Mouse (Mus musculus) cerebral cortex, adult 2 months (tissue): ENCODE measurements around the gene Nmnat2.

Experiments used
- WGBS: fragments of 180-500 bp; shearing (Covaris S2); methylation state at CpG from one replicate; pipeline ENCODE4 v1.1.7; 2018; 5-methylcytosine and 5-hydroxymethylcytosine counted together

Nmnat2 gene

GRCm38 (mm10) chr1:152983416-152983815, 28.6 kb downstream of the Nmnat2 start:
- WGBS: 57% methylated on average over 14 of the region's 14 CpGs

GRCm38 (mm10) chr1:152986981-152987380, 32.2 kb downstream of the Nmnat2 start:
- 57% methylated on average over 3 of the region's 3 CpGs for WGBS

DNA sequence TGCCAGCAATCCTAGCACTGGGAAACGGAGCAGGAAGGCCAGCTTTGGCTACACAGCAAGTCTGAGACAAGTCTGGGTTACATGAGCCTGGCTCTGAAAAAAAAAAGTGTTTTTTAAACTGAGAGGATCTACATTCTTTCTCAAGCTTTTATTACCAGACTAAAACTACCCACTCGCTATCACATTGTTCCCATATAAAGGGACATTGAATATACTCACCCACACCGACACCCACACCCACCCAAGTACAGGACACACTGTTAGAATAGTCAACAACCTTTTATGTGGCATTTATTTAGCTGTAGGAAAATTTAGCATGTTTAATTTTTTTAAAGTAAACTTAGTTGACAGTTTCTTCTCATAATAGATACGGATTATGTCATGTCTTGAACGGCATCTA, 35.3 kb downstream of the Nmnat2 start:
- WGBS: 60% methylated on average over 5 of the region's 5 CpGs

- WGBS: 35% methylated on average over 6 of the region's 6 CpGs
Measured at GRCm38 (mm10) chr1:152992271-152993134, 37.7 kb downstream of the Nmnat2 start.

DNA sequence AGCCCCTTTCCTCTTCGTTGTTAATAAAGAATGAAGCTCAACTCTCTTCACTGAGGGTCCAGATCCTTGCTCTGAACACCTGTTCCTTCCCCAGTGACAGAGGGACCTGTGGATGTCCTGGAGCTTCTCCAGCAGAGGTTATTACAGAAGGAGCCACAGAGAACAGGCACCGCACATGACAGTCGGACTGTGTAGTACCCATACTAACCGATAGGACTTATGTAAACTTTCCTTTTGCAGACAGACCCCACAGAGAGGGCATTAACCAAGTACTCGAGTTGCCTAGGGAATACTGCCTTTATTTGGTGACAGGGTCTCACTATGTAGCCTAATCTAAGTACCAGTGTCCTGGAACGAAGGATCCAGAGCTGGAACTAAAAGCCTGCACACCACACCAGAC, 39.0 kb downstream of the Nmnat2 start:
- WGBS: 86% methylated on average over 6 of the region's 6 CpGs

GRCm38 (mm10) chr1:152999983-153000382, 45.2 kb downstream of the Nmnat2 start:
- WGBS: 52% methylated on average over 8 of the region's 8 CpGs

DNA sequence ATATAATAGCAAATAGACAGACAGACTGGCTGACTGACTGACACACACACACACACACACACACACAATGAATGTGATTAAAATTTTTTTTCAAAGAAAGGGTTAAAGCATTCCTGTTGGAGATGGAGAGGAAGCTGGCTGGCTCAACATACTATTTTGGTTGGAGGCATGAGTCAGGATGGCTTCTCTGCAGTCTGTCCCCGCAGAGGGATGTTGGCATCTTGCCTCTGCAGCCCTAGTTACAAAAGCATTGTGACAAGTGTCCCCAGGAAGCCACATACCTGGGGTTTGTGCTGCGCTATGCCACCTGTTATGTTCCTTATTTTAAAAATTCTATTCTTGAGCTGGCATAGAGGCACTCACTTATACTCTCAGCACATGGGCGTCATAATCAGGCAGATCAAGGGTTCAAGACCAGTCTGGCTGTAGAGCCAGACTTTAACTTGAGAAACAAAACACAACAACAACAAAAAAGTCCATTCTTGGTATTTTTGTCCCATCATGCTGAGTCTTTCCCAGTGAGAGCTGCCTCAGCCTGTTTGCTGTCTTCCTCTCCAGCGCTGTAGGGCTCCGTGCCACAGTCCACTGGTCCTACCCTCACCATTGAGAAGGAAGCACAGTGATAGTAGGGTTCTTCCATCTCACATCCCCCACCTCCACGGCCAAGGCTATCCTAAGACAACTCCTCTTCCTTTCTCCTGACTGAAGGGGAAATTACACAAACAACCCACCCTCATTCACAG, 45.9 kb downstream of the Nmnat2 start:
- WGBS: 41% methylated on average over 6 of the region's 6 CpGs

DNA sequence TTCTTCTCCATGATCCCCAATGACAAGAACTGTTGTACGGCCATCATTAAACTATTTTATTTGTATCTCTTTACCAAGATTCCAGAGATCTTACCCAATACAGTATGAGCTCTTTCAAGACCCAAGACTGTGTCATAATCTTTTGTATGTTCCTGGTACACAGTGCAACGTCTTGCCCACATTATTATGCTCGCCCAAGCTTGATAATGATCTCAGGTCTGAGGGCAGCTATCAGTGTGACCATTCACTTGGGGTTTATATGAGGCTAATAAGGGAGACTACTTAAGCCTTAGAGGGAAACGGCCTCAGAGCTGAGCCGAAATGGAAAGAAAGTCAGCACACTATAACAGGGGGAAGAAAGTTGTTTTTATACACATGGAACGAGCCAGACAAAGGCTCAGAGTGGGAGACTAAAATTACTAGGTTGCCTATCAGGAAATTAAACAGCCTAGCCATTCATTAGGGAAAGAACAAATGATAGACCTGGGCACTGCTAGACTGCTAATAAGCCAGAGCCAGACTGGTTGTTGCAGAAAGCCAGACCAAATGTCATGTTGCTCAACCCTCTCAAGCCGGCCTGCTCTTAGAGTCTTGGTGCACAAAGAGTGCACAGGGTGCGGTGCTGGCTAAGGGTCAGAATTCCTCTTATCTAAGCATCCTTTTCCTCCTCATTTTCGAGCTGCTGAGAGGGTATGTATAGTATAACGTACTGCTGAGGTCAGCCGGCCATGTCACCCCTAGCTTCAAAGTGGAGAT, 47.7 kb downstream of the Nmnat2 start:
- WGBS: 79% methylated on average over 11 of the region's 11 CpGs

DNA sequence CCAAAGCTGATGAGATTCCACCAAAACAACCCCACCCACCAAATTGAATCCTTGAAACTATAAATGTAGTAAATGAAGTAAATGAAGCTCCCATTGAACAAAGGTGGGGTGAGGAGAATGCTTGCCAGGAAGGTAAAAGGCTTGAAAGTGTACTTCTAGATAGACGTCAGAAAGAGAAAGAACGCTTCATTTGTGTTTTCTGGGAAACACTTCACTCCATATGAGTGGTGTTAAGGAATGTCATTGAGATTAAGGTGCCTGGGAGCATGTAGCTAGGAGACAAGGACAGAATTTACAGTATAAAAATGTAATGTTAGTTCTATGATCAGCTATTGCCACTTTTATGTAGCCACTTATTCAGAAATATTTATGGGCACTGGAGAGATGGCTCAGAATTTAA, 49.7 kb downstream of the Nmnat2 start:
- WGBS: 97% methylated on average over 2 of the region's 2 CpGs

DNA sequence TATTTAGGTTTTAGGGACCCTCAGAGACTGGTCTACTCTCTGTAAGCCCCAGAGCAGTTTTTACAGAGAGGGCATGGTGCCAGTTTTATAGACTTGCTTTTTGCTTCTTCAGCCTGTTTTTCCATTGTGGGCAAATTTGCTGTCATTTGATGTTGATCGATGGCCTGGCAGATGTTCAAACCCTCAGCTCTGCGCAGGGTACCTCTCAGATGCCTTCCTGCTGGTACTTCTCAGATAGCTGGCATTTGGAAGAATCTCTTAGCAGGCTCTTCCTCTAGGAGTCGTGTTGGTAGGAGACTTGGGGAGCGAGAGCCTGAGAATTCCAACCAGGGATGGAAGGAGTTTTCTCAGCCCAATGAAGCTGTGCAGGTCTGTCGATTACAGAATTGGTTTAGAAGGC, 51.3 kb downstream of the Nmnat2 start:
- WGBS: 66% methylated on average over 5 of the region's 5 CpGs

DNA sequence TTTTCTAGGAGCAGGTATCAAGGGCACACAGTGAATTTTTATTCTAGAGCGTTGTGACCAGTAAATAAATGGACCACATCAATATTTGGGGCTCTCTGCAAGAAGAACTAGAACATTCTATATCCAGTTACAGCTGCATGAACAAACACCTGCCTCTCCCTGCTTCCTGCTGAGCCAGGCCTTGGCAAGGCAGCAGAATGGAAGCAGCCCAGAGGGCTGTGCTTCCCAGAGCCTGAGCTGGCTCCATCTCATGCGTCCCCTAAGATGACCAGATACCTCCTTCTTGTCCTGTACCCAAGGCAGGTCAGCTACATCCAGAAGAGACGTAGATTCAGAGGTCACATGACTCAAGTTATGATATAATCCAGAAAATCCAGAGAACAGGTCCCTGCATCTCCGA, 52.0 kb downstream of the Nmnat2 start:
- WGBS: 86% methylated on average over 4 of the region's 4 CpGs

- WGBS: 94% methylated on average over 5 of the region's 5 CpGs
Measured at GRCm38 (mm10) chr1:153007292-153007691, 52.5 kb downstream of the Nmnat2 start.

DNA sequence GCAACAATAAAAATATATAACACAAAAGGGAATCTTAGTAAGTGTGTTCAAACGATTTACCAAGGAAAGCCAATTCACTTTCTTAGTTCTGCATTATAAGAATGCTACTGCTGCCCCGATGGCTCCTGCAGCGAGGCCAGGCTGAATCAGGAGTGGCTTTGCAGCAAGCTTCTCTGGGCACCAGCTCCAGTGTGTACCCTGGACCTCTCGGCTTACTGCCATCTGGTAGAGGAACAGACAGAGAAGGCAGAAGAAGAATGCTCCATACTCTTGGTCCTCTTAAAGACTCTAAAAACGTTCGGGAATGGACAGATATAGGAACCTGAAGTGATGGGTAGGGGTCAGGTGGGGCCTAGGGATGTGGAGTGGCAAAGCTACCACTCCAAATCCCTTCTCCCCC, 53.0 kb downstream of the Nmnat2 start:
- WGBS: 90% methylated on average over 6 of the region's 6 CpGs

DNA sequence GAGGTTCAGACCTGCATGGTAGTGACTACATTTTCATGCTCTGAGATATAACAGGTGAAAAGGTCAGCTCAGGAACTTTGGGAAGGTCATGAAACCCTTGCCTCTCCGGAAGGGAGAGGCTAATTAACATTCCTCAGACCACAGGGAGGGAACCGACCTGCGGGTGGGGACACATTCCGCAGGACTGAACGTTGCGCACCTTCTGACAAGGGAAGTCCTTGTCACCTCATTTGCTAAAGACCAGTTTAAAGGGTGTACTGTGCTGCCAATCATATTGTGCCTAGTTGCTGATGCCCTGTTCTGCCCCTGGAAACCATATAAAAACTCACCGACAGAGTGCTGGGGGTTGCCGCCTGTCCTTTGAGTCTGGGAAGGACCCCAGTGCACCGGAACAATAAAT, 54.5 kb downstream of the Nmnat2 start:
- WGBS: 81% methylated on average over 9 of the region's 9 CpGs

GRCm38 (mm10) chr1:153010353-153011351, 55.9 kb downstream of the Nmnat2 start:
- 76% methylated on average over 13 of the region's 13 CpGs for WGBS

GRCm38 (mm10) chr1:153011544-153011943, 56.8 kb downstream of the Nmnat2 start:
- 46% methylated on average over 6 of the region's 6 CpGs for WGBS

- WGBS: 73% methylated on average over 2 of the region's 2 CpGs
Measured at GRCm38 (mm10) chr1:153013541-153014288, 58.9 kb downstream of the Nmnat2 start.

DNA sequence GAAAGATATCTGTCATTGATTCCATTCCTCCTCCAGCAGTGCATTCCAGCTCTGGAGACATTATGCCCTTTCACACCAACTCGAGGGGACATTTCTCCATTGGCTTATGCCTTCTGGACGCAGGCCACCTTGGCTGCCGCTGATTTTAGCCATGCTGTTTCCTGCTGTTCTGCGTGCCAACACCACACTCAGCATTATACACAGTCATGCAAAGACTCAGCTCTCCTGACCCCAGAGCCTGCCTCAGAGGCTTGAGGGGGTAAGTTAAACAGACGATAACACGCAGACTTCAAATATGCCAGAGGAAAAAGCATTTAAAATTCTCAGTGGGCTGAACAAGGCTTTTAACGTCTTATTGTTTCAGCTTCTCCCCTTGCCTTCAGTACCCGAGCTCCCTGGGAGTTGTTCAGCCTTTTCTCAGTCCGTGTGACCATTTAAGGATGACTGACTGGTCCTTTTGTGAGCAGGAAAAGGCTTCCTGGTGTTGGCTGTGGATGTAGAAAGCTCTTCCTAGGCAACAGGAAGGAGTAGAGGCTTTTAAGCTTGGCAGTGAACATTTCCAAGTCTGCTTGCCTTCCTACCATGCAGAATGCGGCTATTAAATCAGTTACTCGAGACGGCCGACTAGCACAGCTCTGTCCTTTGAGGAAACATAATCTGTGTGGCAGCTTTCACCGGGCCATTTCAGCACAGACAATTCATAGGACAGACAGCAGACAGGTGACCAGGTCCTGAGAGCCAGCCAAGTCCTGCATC, 59.8 kb downstream of the Nmnat2 start:
- WGBS: 22% methylated on average over 14 of the region's 14 CpGs

- 63% methylated on average over 11 of the region's 11 CpGs for WGBS
Measured at GRCm38 (mm10) chr1:153016465-153017163, 61.8 kb downstream of the Nmnat2 start.
